Mouse (Mus musculus): ENCODE results near the gene Pde1a.

DNA sequence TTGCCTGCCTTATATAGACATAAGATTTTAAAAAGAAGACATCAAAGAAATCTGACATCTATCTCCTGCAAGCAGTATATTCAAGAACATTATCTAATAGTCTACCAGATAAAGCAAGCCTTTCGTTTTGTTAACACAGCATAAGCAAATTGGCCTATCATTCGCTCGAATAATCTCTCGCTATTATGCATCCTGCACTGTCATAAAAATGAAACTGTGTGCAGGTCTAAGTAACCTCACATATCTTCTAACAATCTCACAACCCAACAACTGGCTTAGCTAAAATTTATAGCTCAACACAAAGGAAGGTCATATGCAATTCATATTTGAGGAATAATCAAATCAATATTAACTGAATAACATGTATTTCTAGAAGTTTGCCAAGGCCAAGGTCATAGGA lies 246.0 kb downstream of the Pde1a start:
- no peak for TF ChIP-seq CTCF (IDR thresholded peaks at IDR 0.05; ENCODE audit: low read depth)
- no peak for TF ChIP-seq EP300 (optimal IDR thresholded peaks at IDR 0.05)
